Mouse (Mus musculus): ENCODE measurements around the gene Nek7.

DNA sequence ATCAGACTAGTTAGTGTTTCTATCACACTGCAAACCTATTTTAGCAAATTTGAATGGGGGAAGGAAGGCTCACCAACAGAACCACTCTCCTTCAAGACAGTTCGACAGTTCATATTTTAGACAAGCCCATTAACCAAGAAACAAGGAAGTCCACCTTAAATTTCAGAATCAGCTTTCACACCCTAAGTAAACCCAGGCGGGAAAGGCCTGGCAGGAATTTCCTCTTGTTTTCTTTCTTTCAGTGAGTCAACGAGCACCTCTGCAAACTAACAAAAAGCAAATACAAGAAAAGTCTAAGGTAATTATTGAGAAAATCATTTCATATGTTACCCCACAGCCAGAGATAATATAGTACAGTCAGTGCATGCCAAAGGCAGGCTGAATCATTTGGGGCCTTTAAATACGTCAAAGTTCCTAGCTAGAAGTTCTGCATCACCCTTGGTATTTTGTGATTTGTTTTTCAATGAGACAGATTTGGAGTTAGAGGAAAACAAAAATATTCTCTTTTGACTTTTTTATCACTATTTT lies 21.1 kb upstream of the Nek7 start:
- TF ChIP-seq POLR2A (IDR thresholded peaks at IDR 0.05; ENCODE audit: control insufficient read depth, extremely low read depth, insufficient read depth, low read length, poor library complexity) (no peak), CTCF (IDR thresholded peaks at IDR 0.05; ENCODE audit: borderline replicate concordance, control insufficient read depth, extremely low read depth, insufficient read depth, low read length, poor library complexity) (no peak)

Data from thymus, adult 2 months (tissue).